Mouse (Mus musculus): ENCODE measurements around the gene Tanc2. TPM values are rescaled to one million over a fixed set of nuclear protein-coding genes. Genes with fewer than 3 reads are reported as not detected.

The Tanc2 gene
- total RNA-seq, 2 experiments from 2014 or later: 1.2 to 1.6 TPM

- ATAC-seq (replicated peaks; ENCODE audit: poor library complexity, severe bottlenecking): no peak
Observed at GRCm38 (mm10) chr11:105920098-105920785, 330.5 kb downstream of the Tanc2 start.

- no peak for ATAC-seq (replicated peaks; ENCODE audit: poor library complexity, severe bottlenecking)
Observed at GRCm38 (mm10) chr11:105920836-105921235, 331.1 kb downstream of the Tanc2 start.

- no peak for ATAC-seq (replicated peaks; ENCODE audit: poor library complexity, severe bottlenecking)
Observed at GRCm38 (mm10) chr11:105921275-105921674, 331.5 kb downstream of the Tanc2 start.

GRCm38 (mm10) chr11:105922769-105923663 is 333.2 kb downstream of the Tanc2 start:
- no peak for ATAC-seq (replicated peaks; ENCODE audit: poor library complexity, severe bottlenecking)

- peak; percentile 96 for ATAC-seq (replicated peaks; ENCODE audit: poor library complexity, severe bottlenecking)
Observed at GRCm38 (mm10) chr11:105927065-105928030, 337.6 kb downstream of the Tanc2 start.

GRCm38 (mm10) chr11:105928171-105928570 is 338.4 kb downstream of the Tanc2 start:
- ATAC-seq (replicated peaks; ENCODE audit: poor library complexity, severe bottlenecking): no peak

GRCm38 (mm10) chr11:105931380-105931779 is 341.6 kb downstream of the Tanc2 start:
- ATAC-seq (replicated peaks; ENCODE audit: poor library complexity, severe bottlenecking): no peak

GRCm38 (mm10) chr11:105933746-105934145 is 344.0 kb downstream of the Tanc2 start:
- no peak for ATAC-seq (replicated peaks; ENCODE audit: poor library complexity, severe bottlenecking)

GRCm38 (mm10) chr11:105934303-105934711 is 344.5 kb downstream of the Tanc2 start:
- ATAC-seq (replicated peaks; ENCODE audit: poor library complexity, severe bottlenecking): no peak

GRCm38 (mm10) chr11:105934816-105935215 is 345.0 kb downstream of the Tanc2 start:
- no peak for ATAC-seq (replicated peaks; ENCODE audit: poor library complexity, severe bottlenecking)

GRCm38 (mm10) chr11:105935496-105935895 is 345.7 kb downstream of the Tanc2 start:
- ATAC-seq (replicated peaks; ENCODE audit: poor library complexity, severe bottlenecking): no peak

GRCm38 (mm10) chr11:105936200-105936599 is 346.4 kb downstream of the Tanc2 start:
- ATAC-seq (replicated peaks; ENCODE audit: poor library complexity, severe bottlenecking): no peak

- no peak for ATAC-seq (replicated peaks; ENCODE audit: poor library complexity, severe bottlenecking)
Observed at GRCm38 (mm10) chr11:105936974-105937373, 347.2 kb downstream of the Tanc2 start.

GRCm38 (mm10) chr11:105938771-105939170 is 349.0 kb downstream of the Tanc2 start:
- no peak for ATAC-seq (replicated peaks; ENCODE audit: poor library complexity, severe bottlenecking)

- ATAC-seq (replicated peaks; ENCODE audit: poor library complexity, severe bottlenecking): no peak
Observed at GRCm38 (mm10) chr11:105941973-105942372, 352.2 kb downstream of the Tanc2 start.

- ATAC-seq (replicated peaks; ENCODE audit: poor library complexity, severe bottlenecking): peak; percentile 41
Observed at GRCm38 (mm10) chr11:105943133-105944102, 353.6 kb downstream of the Tanc2 start.

- ATAC-seq (replicated peaks; ENCODE audit: poor library complexity, severe bottlenecking): peak; percentile 44
Observed at GRCm38 (mm10) chr11:105944126-105944621, 354.4 kb downstream of the Tanc2 start.

- ATAC-seq (replicated peaks; ENCODE audit: poor library complexity, severe bottlenecking): no peak
Observed at GRCm38 (mm10) chr11:105944770-105945672, 355.2 kb downstream of the Tanc2 start.
